Mouse (Mus musculus) CH12.LX (cell line): ENCODE data around the gene Foxa1. TPM values are rescaled to one million over a fixed set of nuclear protein-coding genes. Genes with fewer than 3 reads are reported as not detected.

Experiments used
- DNase-seq: peaks from one replicate; pipeline ENCODE4 v3.0.0-alpha.2; 2013; ENCODE audit errors: extremely low read depth
- H3K27ac ChIP-seq: 2 replicates; pipeline ENCODE4 v1.5.1; 2012; ENCODE audit warnings: low read depth, mild to moderate bottlenecking, control low read depth, moderate library complexity; ENCODE audit not compliant: insufficient read depth
- H3K27me3 ChIP-seq: replicated peaks from 2 replicates; pipeline ENCODE3; 2012; ENCODE audit warnings: inconsistent platforms
- H3K36me3 ChIP-seq, 2 experiments: replicated peaks in 1 of 2; 2 replicates each; pipeline versions ENCODE3 to v1.6.1; 2012; ENCODE audit warnings: inconsistent platforms in 1 of 2, low read length in 1 of 2, mild to moderate bottlenecking in 1 of 2, mixed read lengths in 1 of 2, moderate library complexity in 1 of 2; ENCODE audit not compliant: control insufficient read depth in 1 of 2, insufficient read depth in 1 of 2
- H3K4me1 ChIP-seq, 2 experiments: 2 replicates each; pipeline ENCODE4 v1.6.1; 2012; ENCODE audit warnings: inconsistent platforms in 1 of 2, moderate library complexity in 1 of 2; ENCODE audit not compliant: insufficient read depth in 2 of 2, control insufficient read depth in 1 of 2
- H3K4me2 ChIP-seq: 2 replicates; pipeline ENCODE4 v1.6.1; 2012; ENCODE audit warnings: low read depth, mild to moderate bottlenecking, control low read depth; ENCODE audit not compliant: poor library complexity, insufficient read depth, severe bottlenecking
- H3K4me3 ChIP-seq, 3 experiments: fragments of 150-350 bp in 1 of 3; sonication (generic) in 1 of 3; replicated peaks in 1 of 3; 2 replicates each; pipeline versions ENCODE3 to v1.5.1; 2011 to 2012; ENCODE audit warnings: low read depth in 2 of 3, low read length in 2 of 3, mild to moderate bottlenecking in 2 of 3, moderate library complexity in 2 of 3, control low read depth in 1 of 3, improper control_type of control experiment in 1 of 3, inconsistent platforms in 1 of 3, mixed read lengths in 1 of 3; ENCODE audit not compliant: poor library complexity in 1 of 3
- H3K79me2 ChIP-seq: replicated peaks from 2 replicates; pipeline ENCODE4 v1.6.1; 2012; ENCODE audit warnings: mild to moderate bottlenecking, moderate library complexity; ENCODE audit not compliant: control insufficient read depth, poor library complexity, insufficient read depth, severe bottlenecking; ENCODE audit errors: extremely low read depth
- H3K9ac ChIP-seq: 2 replicates; pipeline ENCODE4 v1.6.1; 2012; ENCODE audit warnings: low read depth, mild to moderate bottlenecking, control low read depth, moderate library complexity; ENCODE audit not compliant: insufficient read depth
- H3K9me3 ChIP-seq: replicated peaks from 2 replicates; pipeline ENCODE3; 2012; ENCODE audit warnings: low read length, inconsistent platforms, mixed read lengths
- E2F4 ChIP-seq: IDR thresholded peaks from 2 replicates; pipeline ENCODE4 v1.6.1; 2011; ENCODE audit warnings: low read depth, low read length, improper control_type of control experiment; ENCODE audit not compliant: insufficient replicate concordance
- ELF1 ChIP-seq: IDR thresholded peaks from 2 replicates; pipeline ENCODE4 v1.6.1; 2014; ENCODE audit warnings: low read depth, mild to moderate bottlenecking, inconsistent platforms, low read length, improper control_type of control experiment
- EP300 ChIP-seq: IDR thresholded peaks from 2 replicates; pipeline ENCODE4 v1.6.1; 2011; ENCODE audit warnings: low read length, improper control_type of control experiment
- ETS1 ChIP-seq: conservative IDR thresholded peaks from 2 replicates; pipeline ENCODE4 v1.6.1; 2012; ENCODE audit warnings: low read depth, mild to moderate bottlenecking, inconsistent platforms, low read length, improper control_type of control experiment, moderate library complexity
- GABPA ChIP-seq: IDR thresholded peaks from 2 replicates; pipeline ENCODE4 v1.6.1; 2012; ENCODE audit warnings: low read depth, low read length, improper control_type of control experiment, inconsistent platforms; ENCODE audit not compliant: insufficient replicate concordance
- IRF4 ChIP-seq: IDR thresholded peaks from 2 replicates; pipeline ENCODE4 v1.6.1; 2014; ENCODE audit warnings: low read depth, mild to moderate bottlenecking, inconsistent platforms, low read length, improper control_type of control experiment
- JUND ChIP-seq: conservative IDR thresholded peaks from 2 replicates; pipeline ENCODE4 v1.6.1; 2011; ENCODE audit warnings: low read depth, low read length, improper control_type of control experiment
- KAT2A ChIP-seq: IDR thresholded peaks from 2 replicates; pipeline ENCODE4 v1.6.1; 2012; ENCODE audit warnings: low read length, improper control_type of control experiment, inconsistent platforms; ENCODE audit not compliant: insufficient replicate concordance
- MAFK ChIP-seq: IDR thresholded peaks from 2 replicates; pipeline ENCODE4 v1.6.1; 2011; ENCODE audit warnings: low read length, improper control_type of control experiment; ENCODE audit not compliant: insufficient replicate concordance
- MAX ChIP-seq: IDR thresholded peaks from 2 replicates; pipeline ENCODE4 v1.6.1; 2011; ENCODE audit warnings: low read length, improper control_type of control experiment
- MAZ ChIP-seq: IDR thresholded peaks from 2 replicates; pipeline ENCODE4 v1.6.1; 2012; ENCODE audit warnings: low read depth, mild to moderate bottlenecking, inconsistent platforms, low read length, improper control_type of control experiment, moderate library complexity
- MEF2A ChIP-seq: IDR thresholded peaks from 2 replicates; pipeline ENCODE4 v1.6.1; 2014; ENCODE audit warnings: low read depth, mild to moderate bottlenecking, inconsistent platforms, low read length, improper control_type of control experiment, borderline replicate concordance
- MXI1 ChIP-seq: IDR thresholded peaks from 2 replicates; pipeline ENCODE4 v1.6.1; 2011; ENCODE audit warnings: mild to moderate bottlenecking, low read depth, low read length, improper control_type of control experiment
- MYC ChIP-seq: IDR thresholded peaks from 2 replicates; pipeline ENCODE4 v1.6.1; 2011; ENCODE audit warnings: low read depth, mild to moderate bottlenecking, improper control_type of control experiment, low read length
- POLR2A ChIP-seq: IDR thresholded peaks from 2 replicates; pipeline ENCODE4 v1.6.1; 2011; ENCODE audit warnings: low read depth, mild to moderate bottlenecking, improper control_type of control experiment, low read length
- RCOR1 ChIP-seq: conservative IDR thresholded peaks from 2 replicates; pipeline ENCODE4 v1.6.1; 2012; ENCODE audit warnings: low read depth, mild to moderate bottlenecking, inconsistent platforms, low read length, improper control_type of control experiment
- SIN3A ChIP-seq: IDR thresholded peaks from 2 replicates; pipeline ENCODE4 v1.6.1; 2012; ENCODE audit warnings: low read length, improper control_type of control experiment, inconsistent platforms
- SMC3 ChIP-seq: IDR thresholded peaks from 2 replicates; pipeline ENCODE4 v1.6.1; 2011; ENCODE audit warnings: low read depth, low read length, improper control_type of control experiment
- TBP ChIP-seq: conservative IDR thresholded peaks from 2 replicates; pipeline ENCODE4 v1.6.1; 2011; ENCODE audit warnings: low read depth, low read length, improper control_type of control experiment
- ZC3H11A ChIP-seq: IDR thresholded peaks from 2 replicates; pipeline ENCODE4 v1.6.1; 2012; ENCODE audit warnings: low read depth, mild to moderate bottlenecking, inconsistent platforms, low read length, improper control_type of control experiment
- ZKSCAN1 ChIP-seq: IDR thresholded peaks from 2 replicates; pipeline ENCODE4 v1.6.1; 2012; ENCODE audit warnings: low read depth, inconsistent platforms, low read length, improper control_type of control experiment, borderline replicate concordance
- dilution Hi-C: fragments of 300-500 bp; cut with MboI; formaldehyde crosslinking; loops from 2 replicates; pipeline ENCODE4 v1.14.3; 2020; ENCODE audit warnings: low sequenced_read_pairs; ENCODE audit not compliant: extremely low pct_unique_long_range_greater_than_20kb, extremely low pct_ligation_motif_present
- in situ Hi-C: fragments of 300-500 bp; cut with MboI; formaldehyde crosslinking; loops from 3 replicates; pipeline ENCODE4 v1.14.3; 2019; ENCODE audit warnings: low sequenced_read_pairs, low pct_ligation_motif_present, low pct_unique_long_range_greater_than_20kb, mixed read lengths
- polyA plus RNA-seq: library from polyadenylated mRNA; unstranded; fragments of >175 nt; gene quantifications from 2 replicates; pipeline ENCODE4 v1.2.1, GENCODE M21; 2012; ENCODE audit warnings: low read depth; ENCODE audit not compliant: insufficient read length
- total RNA-seq, 2 experiments: library from RNA; depleted of rRNA; stranded (reverse); fragments of 300-350 nt in 1 of 2; fragments of >200 nt in 1 of 2; gene quantifications; 2 replicates each; pipeline ENCODE4 v1.2.3; 2012 to 2014

Foxa1 gene
- not detected in 2 replicates for total RNA-seq (2012; rRNA removed)
- total RNA-seq (2014; rRNA removed) = not detected in 2 replicates
- polyA plus RNA-seq = not detected in 2 replicates

GRCm38 (mm10) chr12:57546415-57547201 is at the start of gene Foxa1:
Gene Foxa1, minus strand, starts transcription at chr12:57546916.
- Histone ChIP-seq H3K4me1 (no peaks in the 10 kb centered on the region), H3K36me3 (no peaks in the 10 kb centered on the region), H3K27ac (no peak within 1 kb of the TSS), H3K4me3 (no peak within 1 kb of the TSS), H3K9me3 (peaks cover 20% of the 10 kb centered on the region), H3K27me3 (no peaks in the 10 kb centered on the region), H3K79me2 (no peaks in the 10 kb centered on the region), H3K9ac (no peak within 1 kb of the TSS), H3K4me2 (no peak within 1 kb of the TSS)
- dilution Hi-C loops (no loop called here), in situ Hi-C loops (no loop called here)
- TF ChIP-seq GABPA (no peak), MAZ (no peak), SIN3A (no peak), MYC (no peak), SMC3 (no peak), MEF2A (no peak)
- DNase-seq = peak; percentile 45

GRCm38 (mm10) chr12:57575931-57576628 is 29.4 kb upstream of the Foxa1 start:
- no peak for TF ChIP-seq MAFK
- no peak for TF ChIP-seq E2F4
- TF ChIP-seq ELF1 = no peak
- TF ChIP-seq POLR2A = no peak
- no peak for TF ChIP-seq EP300
- no peak for TF ChIP-seq JUND
- TF ChIP-seq KAT2A = no peak
- no peak for TF ChIP-seq SMC3
- TF ChIP-seq GABPA = no peak
- no peak for TF ChIP-seq MEF2A
- no peak for TF ChIP-seq IRF4
- TF ChIP-seq ZC3H11A = no peak
- no peak for TF ChIP-seq ZKSCAN1
- TF ChIP-seq MAZ = no peak
- no peak for TF ChIP-seq MAX
- TF ChIP-seq MXI1 = no peak
- no peak for TF ChIP-seq ETS1
- TF ChIP-seq RCOR1 = no peak
- no peak for TF ChIP-seq TBP
- Histone ChIP-seq H3K4me1 (peaks cover 0 to 10% of the 10 kb centered on the region in 2 experiments; a peak in 2 of 4 replicates), H3K27me3 (no peaks in the 10 kb centered on the region), H3K9me3 (peaks cover 12% of the 10 kb centered on the region), H3K4me3 (no peak overlapping the region), H3K4me2 (no peak overlapping the region), H3K79me2 (no peaks in the 10 kb centered on the region), H3K9ac (no peak overlapping the region), H3K27ac (no peak overlapping the region), H3K36me3 (no peaks in the 10 kb centered on the region)
- in situ Hi-C loops = no loop called here
- DNase-seq = no peak
- dilution Hi-C loops = no loop called here
